Mouse (Mus musculus) adrenal gland, postnatal 25 days (tissue): ENCODE results near the gene Tfap4. TPM values are rescaled to one million over a fixed set of nuclear protein-coding genes. Genes with fewer than 3 reads are reported as not detected.

Experiments used
- DNase-seq: peaks from one replicate; pipeline ENCODE4 v3.0.0; 2021; ENCODE audit warnings: mixed read lengths
- total RNA-seq: library from RNA; stranded (reverse); gene quantifications from 2 replicates; pipeline ENCODE4 v1.2.3, GENCODE M21; 2021

Gene Tfap4
- total RNA-seq, 1 experiment from 2014 or later, result 10.4 TPM

GRCm38 (mm10) chr16:4519825-4520224 is 39.8 kb downstream of the Tfap4 start:
- DNase-seq, result no peak

GRCm38 (mm10) chr16:4519157-4519556 is 40.5 kb downstream of the Tfap4 start:
- no peak for DNase-seq

- no peak for DNase-seq
Measured at GRCm38 (mm10) chr16:4517906-4518305, 41.7 kb downstream of the Tfap4 start.

- DNase-seq, result no peak
Measured at GRCm38 (mm10) chr16:4514383-4514782, 45.3 kb downstream of the Tfap4 start.

GRCm38 (mm10) chr16:4512661-4513438 is 46.8 kb downstream of the Tfap4 start:
- DNase-seq, result peak; percentile 50

- no peak for DNase-seq
Measured at GRCm38 (mm10) chr16:4511371-4511770, 48.3 kb downstream of the Tfap4 start.

- DNase-seq, result no peak
Measured at GRCm38 (mm10) chr16:4506181-4506580, 53.5 kb downstream of the Tfap4 start.

GRCm38 (mm10) chr16:4503495-4503894 is 56.2 kb downstream of the Tfap4 start:
- no peak for DNase-seq

- no peak for DNase-seq
Measured at GRCm38 (mm10) chr16:4502568-4502967, 57.1 kb downstream of the Tfap4 start.

- DNase-seq, result no peak
Measured at GRCm38 (mm10) chr16:4501703-4502102, 58.0 kb downstream of the Tfap4 start.

- DNase-seq, result peak; percentile 53
Measured at GRCm38 (mm10) chr16:4500598-4501385, 58.9 kb downstream of the Tfap4 start.

GRCm38 (mm10) chr16:4497762-4498607 is 61.7 kb downstream of the Tfap4 start:
- no peak for DNase-seq

GRCm38 (mm10) chr16:4496470-4496869 is 63.2 kb downstream of the Tfap4 start:
- DNase-seq, result no peak

- peak; percentile 27 for DNase-seq
Measured at GRCm38 (mm10) chr16:4495861-4496260, 63.8 kb downstream of the Tfap4 start.

Other genes starting within 250 kb of the Tfap4 start
- 59.2 and 85.6 TPM in 2 replicates for gene Adcy9, start 139.4 kb downstream of the Tfap4 start, total RNA-seq
- gene Srl, start 18.0 kb downstream of the Tfap4 start, total RNA-seq, result 8.0 and 11.9 TPM in 2 replicates
- gene Glis2, start 34.9 kb upstream of the Tfap4 start, total RNA-seq, result 17.1 and 23.0 TPM in 2 replicates
- gene Pam16, start 65.1 kb upstream of the Tfap4 start, total RNA-seq, result 81.9 and 83.4 TPM in 2 replicates
- 5.4 and 9.3 TPM in 2 replicates for gene Vasn, start 80.1 kb upstream of the Tfap4 start, total RNA-seq
- 117 and 125 TPM in 2 replicates for gene Dnaja3, start 80.1 kb upstream of the Tfap4 start, total RNA-seq
- 36.2 and 39.7 TPM in 2 replicates for gene Coro7, start 119.9 kb upstream of the Tfap4 start, total RNA-seq
- 7.0 and 9.1 TPM in 2 replicates for gene Nmral1, start 159.5 kb upstream of the Tfap4 start, total RNA-seq
- gene Hmox2, start 166.5 kb upstream of the Tfap4 start, total RNA-seq, result 105 and 106 TPM in 2 replicates
- gene Cdip1, start 230.4 kb upstream of the Tfap4 start, total RNA-seq, result 103 and 116 TPM in 2 replicates